Mouse (Mus musculus) embryonic facial prominence, embryonic 14.5 days (tissue): ENCODE data around the gene Islr. TPM values are rescaled to one million over a fixed set of nuclear protein-coding genes. Genes with fewer than 3 reads are reported as not detected.

Experiments
- ATAC-seq: fragments of 200-750 bp; cut with Nextera tagmentation; 2 replicates; pipeline ENCODE4 v1.8.0; 2017; ENCODE audit warnings: low read depth, moderate number of reproducible peaks, moderate TSS enrichment
- DNase-seq: peaks from one replicate; pipeline ENCODE4 v3.0.0-alpha.2; 2015; ENCODE audit warnings: low spot score
- H3K27ac ChIP-seq: fragments of 300-500 bp; sonication (generic); replicated peaks from 2 replicates; pipeline ENCODE4 v1.5.1; 2014; ENCODE audit warnings: low read depth, mild to moderate bottlenecking, low read length, moderate library complexity
- H3K27me3 ChIP-seq: fragments of 300-500 bp; sonication (generic); replicated peaks from 2 replicates; pipeline ENCODE4 v1.6.1; 2014; ENCODE audit warnings: low read length; ENCODE audit not compliant: control insufficient read depth, insufficient read depth
- H3K36me3 ChIP-seq: fragments of 300-500 bp; sonication (generic); 2 replicates; pipeline ENCODE4 v1.6.1; 2014; ENCODE audit warnings: low read length, mixed read lengths; ENCODE audit not compliant: control insufficient read depth, insufficient read depth
- H3K4me1 ChIP-seq: fragments of 300-500 bp; sonication (generic); 2 replicates; pipeline ENCODE4 v1.6.1; 2014; ENCODE audit warnings: antibody characterized with exemption, low read length; ENCODE audit not compliant: control insufficient read depth, insufficient read depth
- H3K4me2 ChIP-seq: fragments of 300-500 bp; sonication (generic); 2 replicates; pipeline ENCODE4 v1.6.1; 2014; ENCODE audit warnings: low read depth, mild to moderate bottlenecking, low read length, moderate library complexity, mixed read lengths
- H3K4me3 ChIP-seq: fragments of 300-500 bp; sonication (generic); 2 replicates; pipeline ENCODE4 v1.5.1; 2014; ENCODE audit warnings: low read depth, mild to moderate bottlenecking, low read length
- H3K9ac ChIP-seq: fragments of 300-500 bp; sonication (generic); 2 replicates; pipeline ENCODE4 v1.6.1; 2014; ENCODE audit warnings: low read depth, mild to moderate bottlenecking, low read length, moderate library complexity, mixed read lengths
- H3K9me3 ChIP-seq: fragments of 300-500 bp; sonication (generic); 2 replicates; pipeline ENCODE4 v1.6.1; 2016; ENCODE audit warnings: low read length; ENCODE audit not compliant: control insufficient read depth
- WGBS: fragments of 180-500 bp; shearing (Covaris S2); extraction: QIAGEN DNeasy Blood & Tissue Kit; methylation state at CpG from one replicate; pipeline ENCODE4 v1.1.7; 2014; 5-methylcytosine and 5-hydroxymethylcytosine counted together
- polyA plus RNA-seq: library from polyadenylated mRNA; unstranded; fragments of >200 nt; fragmentation: Nextera tagmentation; extraction: Ambion mirVana; gene quantifications from 2 replicates; pipeline ENCODE4 v1.2.1, GENCODE M21; 2014

Islr gene
- polyA plus RNA-seq, 1 experiment from 2014 or later: 118 TPM

GRCm38 (mm10) chr9:58156819-58157560 is 47.1 kb downstream of the Islr start:
- no peaks in the 10 kb centered on the region for H3K36me3 ChIP-seq
- H3K4me1 ChIP-seq: peaks cover 66% of the 10 kb centered on the region
- 73% methylated on average over 22 of the region's 22 CpGs for WGBS
- H3K27ac ChIP-seq: peak overlapping the region; percentile 96
- no peaks in the 10 kb centered on the region for H3K27me3 ChIP-seq
- H3K9me3 ChIP-seq: no peaks in the 10 kb centered on the region
- H3K4me3 ChIP-seq: peak overlapping the region; percentile 38
- peak overlapping the region; percentile 61 for H3K9ac ChIP-seq
- DNase-seq: no peak
- ATAC-seq: no peak
- H3K4me2 ChIP-seq: peak overlapping the region; percentile 65

GRCm38 (mm10) chr9:58155366-58155765 is 48.7 kb downstream of the Islr start:
- ATAC-seq: no peak
- Histone ChIP-seq H3K4me3 (peak overlapping the region; percentile 38; the same call in 1 of the 2 replicates), H3K27me3 (no peaks in the 10 kb centered on the region), H3K9ac (0 out of 2 replicates have a peak overlapping the region, but pooled peaks have one; percentile 5), H3K9me3 (no peaks in the 10 kb centered on the region), H3K4me1 (peaks cover 65% of the 10 kb centered on the region), H3K4me2 (peak overlapping the region; percentile 65), H3K36me3 (no peaks in the 10 kb centered on the region), H3K27ac (peak overlapping the region; percentile 12; the same call in 1 of the 2 replicates)
- DNase-seq: peak; percentile 89
- WGBS: 41% methylated on average over 3 of the region's 3 CpGs

GRCm38 (mm10) chr9:58153095-58153494 is 51.0 kb downstream of the Islr start:
- no peaks in the 10 kb centered on the region for H3K9me3 ChIP-seq
- H3K4me1 ChIP-seq: peaks cover 49% of the 10 kb centered on the region
- DNase-seq (no peak), ATAC-seq (no peak)
- 57% methylated on average over 3 of the region's 3 CpGs for WGBS
- H3K27me3 ChIP-seq: no peaks in the 10 kb centered on the region
- H3K27ac ChIP-seq: peak overlapping the region; percentile 73
- no peak overlapping the region for H3K4me2 ChIP-seq
- no peak overlapping the region for H3K4me3 ChIP-seq
- no peaks in the 10 kb centered on the region for H3K36me3 ChIP-seq
- H3K9ac ChIP-seq: no peak overlapping the region

GRCm38 (mm10) chr9:58150733-58151361 is 53.3 kb downstream of the Islr start:
- Histone ChIP-seq H3K9ac (no peak overlapping the region), H3K27me3 (no peaks in the 10 kb centered on the region), H3K9me3 (no peaks in the 10 kb centered on the region), H3K36me3 (no peaks in the 10 kb centered on the region), H3K4me2 (no peak overlapping the region), H3K4me3 (no peak overlapping the region), H3K4me1 (peaks cover 27% of the 10 kb centered on the region), H3K27ac (no peak overlapping the region)
- DNase-seq (no peak), ATAC-seq (no peak)
- 66% methylated on average over 4 of the region's 4 CpGs for WGBS

- no peak overlapping the region for H3K9ac ChIP-seq
- no peak overlapping the region for H3K27ac ChIP-seq
- no peaks in the 10 kb centered on the region for H3K36me3 ChIP-seq
- H3K9me3 ChIP-seq: no peaks in the 10 kb centered on the region
- no peaks in the 10 kb centered on the region for H3K27me3 ChIP-seq
- DNase-seq: no peak
- ATAC-seq: no peak
- no peak overlapping the region for H3K4me3 ChIP-seq
- 60% methylated on average over 2 of the region's 2 CpGs for WGBS
- no peak overlapping the region for H3K4me2 ChIP-seq
- H3K4me1 ChIP-seq: peaks cover 12% of the 10 kb centered on the region
These were observed 55.3 kb downstream of the Islr start for GRCm38 (mm10) chr9:58148806-58149205.

GRCm38 (mm10) chr9:58145417-58145816 is 58.7 kb downstream of the Islr start:
- 0 out of 2 replicates have a peak, but pooled peaks cover 2% of the 10 kb centered on the region for H3K27me3 ChIP-seq
- DNase-seq (no peak), ATAC-seq (no peak)
- peaks cover 10% of the 10 kb centered on the region; the same call in 1 of the 2 replicates for H3K4me1 ChIP-seq
- no peak overlapping the region for H3K4me3 ChIP-seq
- H3K36me3 ChIP-seq: no peaks in the 10 kb centered on the region
- whole genome bisulfite sequencing: 75% methylated on average over 5 of the region's 5 CpGs
- no peak overlapping the region for H3K27ac ChIP-seq
- no peak overlapping the region for H3K4me2 ChIP-seq
- H3K9ac ChIP-seq: no peak overlapping the region
- no peaks in the 10 kb centered on the region for H3K9me3 ChIP-seq

GRCm38 (mm10) chr9:58144664-58145063 is 59.4 kb downstream of the Islr start:
- Histone ChIP-seq H3K9ac (no peak overlapping the region), H3K9me3 (no peaks in the 10 kb centered on the region), H3K36me3 (no peaks in the 10 kb centered on the region), H3K4me1 (peaks cover 10% of the 10 kb centered on the region; the same call in 1 of the 2 replicates), H3K27me3 (0 out of 2 replicates have a peak, but pooled peaks cover 2% of the 10 kb centered on the region), H3K4me2 (no peak overlapping the region), H3K4me3 (no peak overlapping the region), H3K27ac (no peak overlapping the region)
- WGBS: 36% methylated on average over 1 of the region's 1 CpGs
- ATAC-seq (no peak), DNase-seq (no peak)

GRCm38 (mm10) chr9:58143419-58143818 is 60.7 kb downstream of the Islr start:
- peak overlapping the region; percentile 5; the same call in 1 of the 2 replicates for H3K9ac ChIP-seq
- H3K27me3 ChIP-seq: 0 out of 2 replicates have a peak, but pooled peaks cover 2% of the 10 kb centered on the region
- H3K4me1 ChIP-seq: peaks cover 10% of the 10 kb centered on the region; the same call in 1 of the 2 replicates
- no peak overlapping the region for H3K4me3 ChIP-seq
- H3K9me3 ChIP-seq: no peaks in the 10 kb centered on the region
- ATAC-seq: peak; percentile 49; the same call in 1 of the 2 replicates
- H3K4me2 ChIP-seq: no peak overlapping the region
- peak overlapping the region; percentile 18; the same call in 1 of the 2 replicates for H3K27ac ChIP-seq
- peak; percentile 75 for DNase-seq
- no peaks in the 10 kb centered on the region for H3K36me3 ChIP-seq
- WGBS: 20% methylated on average over 7 of the region's 7 CpGs
